Mouse (Mus musculus): ENCODE measurements around the gene Zfp11. TPM values are rescaled to one million over a fixed set of nuclear protein-coding genes. Genes with fewer than 3 reads are reported as not detected.

Zfp11 gene
- 0.61 and 0.73 TPM in 2 replicates for polyA plus RNA-seq (2012; rRNA removed)

DNA sequence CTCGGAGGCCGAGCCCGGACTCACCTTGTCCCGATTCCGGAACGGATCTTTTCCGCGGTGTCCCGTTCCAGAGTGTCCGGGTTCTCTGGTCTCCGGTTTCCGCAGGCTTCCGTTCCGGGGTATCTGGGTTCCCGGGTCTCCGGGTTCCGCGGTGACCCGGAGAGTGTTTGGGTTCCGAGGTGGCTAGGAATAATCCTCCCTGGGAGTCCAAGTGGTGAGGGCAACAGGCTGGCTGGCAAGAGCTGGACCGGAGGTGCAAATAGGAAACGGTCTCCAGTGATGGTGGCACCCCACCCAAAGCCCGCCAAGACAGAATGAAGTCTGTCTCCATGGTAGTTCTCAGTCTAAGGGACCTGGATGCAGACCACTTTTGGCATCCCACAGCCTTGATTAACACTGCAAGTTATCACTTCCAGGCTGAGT lies at the start of gene Zfp11:
Gene Zfp11, minus strand, starts transcription at position 64 of the 423 bp plus-strand sequence.
- Histone ChIP-seq H3K27me3 (ENCODE audit: control insufficient read depth, insufficient read depth, low read length) (no peaks in the 10 kb centered on the region), H3K36me3 (ENCODE audit: control insufficient read depth, insufficient read depth, low read length) (no peaks in the 10 kb centered on the region), H3K4me3 (ENCODE audit: extremely low read depth, insufficient read depth, insufficient read length) (peak within 1 kb of the TSS; percentile 77), H3K27ac (ENCODE audit: insufficient read depth, low read length) (no peak within 1 kb of the TSS), H3K4me1 (ENCODE audit: control insufficient read depth, insufficient read depth, insufficient read length) (no peaks in the 10 kb centered on the region)
- peak; percentile 22 to 35 for DNase-seq (ENCODE audit: low read depth in 1 of 2, low spot score in 2 of 2)
- no peak for TF ChIP-seq CTCF (IDR thresholded peaks at IDR 0.05; ENCODE audit: extremely low read depth, insufficient read depth, insufficient read length, insufficient replicate concordance)
- 2% methylated on average over 23 of the region's 23 CpGs for WGBS

DNA sequence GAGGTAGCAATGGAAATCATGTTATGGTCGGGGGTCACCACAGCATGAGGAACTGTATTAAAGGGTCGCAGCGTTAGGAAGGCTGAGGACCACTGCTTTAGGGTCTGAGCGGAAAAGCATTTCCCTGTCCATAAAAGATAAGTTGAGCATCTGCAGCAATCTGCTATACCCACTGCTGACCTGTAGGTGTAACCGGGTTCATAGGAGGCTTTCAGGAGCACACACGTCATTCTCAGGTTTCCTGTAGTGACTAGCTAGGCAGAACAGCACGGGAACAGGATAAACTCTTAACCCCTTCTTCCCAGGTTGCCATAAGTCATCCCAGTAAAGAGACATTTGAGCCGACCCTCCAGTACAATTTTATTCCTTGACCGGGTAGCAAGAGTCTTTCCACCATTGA lies 47.1 kb upstream of the Zfp11 start:
- TF ChIP-seq POLR2A (IDR thresholded peaks at IDR 0.05; ENCODE audit: low read depth, low read length) (no peak), CTCF (IDR thresholded peaks at IDR 0.05; ENCODE audit: extremely low read depth, insufficient read depth, insufficient read length, insufficient replicate concordance) (no peak)
- WGBS, result 82% methylated on average over 9 of the region's 9 CpGs
- no peak overlapping the region for H3K4me3 ChIP-seq (ENCODE audit: extremely low read depth, insufficient read depth, insufficient read length)
- DNase-seq (ENCODE audit: low read depth in 1 of 2, low spot score in 2 of 2), result no peak
- H3K4me1 ChIP-seq (ENCODE audit: control insufficient read depth, insufficient read depth, insufficient read length), result no peaks in the 10 kb centered on the region
- H3K27ac ChIP-seq (ENCODE audit: insufficient read depth, low read length), result no peak overlapping the region
- H3K36me3 ChIP-seq (ENCODE audit: control insufficient read depth, insufficient read depth, low read length), result peaks cover 12% of the 10 kb centered on the region
- H3K27me3 ChIP-seq (ENCODE audit: control insufficient read depth, insufficient read depth, low read length), result no peaks in the 10 kb centered on the region

DNA sequence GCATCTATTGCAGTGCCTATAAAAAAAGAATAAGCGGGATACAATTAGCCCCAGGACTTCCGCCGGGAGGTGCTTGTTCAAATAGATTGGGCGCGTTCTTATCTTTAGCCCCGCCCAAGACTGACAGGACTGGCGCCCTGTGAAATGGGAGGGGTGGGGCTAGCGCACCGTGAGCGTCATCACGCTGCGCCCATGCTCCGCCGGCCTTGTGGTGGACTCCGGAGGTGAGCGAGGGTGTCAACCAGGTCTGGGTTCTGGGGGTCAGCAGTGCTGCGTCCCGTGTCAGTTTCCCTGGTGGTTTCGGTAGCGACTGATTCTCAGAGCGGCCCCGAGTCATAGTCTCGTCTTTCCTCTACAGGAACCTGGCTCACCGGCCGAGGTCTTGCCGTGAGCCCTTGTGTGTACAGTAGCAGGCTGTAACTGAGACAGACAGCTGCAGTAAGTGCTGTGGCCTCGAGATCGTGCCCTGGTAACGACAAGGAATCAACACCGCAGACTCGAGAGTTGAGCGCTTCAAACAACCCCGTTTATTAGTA lies 45.5 kb upstream of the Zfp11 start, which contains the start of gene Mrps17:
Gene Mrps17, plus strand, starts transcription at position 172 of the 536 bp plus-strand sequence.
- Histone ChIP-seq H3K36me3 (ENCODE audit: control insufficient read depth, insufficient read depth, low read length) (peaks cover 12% of the 10 kb centered on the region), H3K27me3 (ENCODE audit: control insufficient read depth, insufficient read depth, low read length) (no peaks in the 10 kb centered on the region), H3K27ac (ENCODE audit: insufficient read depth, low read length) (peak within 1 kb of the TSS; percentile 22), H3K4me3 (ENCODE audit: extremely low read depth, insufficient read depth, insufficient read length) (peak within 1 kb of the TSS; percentile 74), H3K4me1 (ENCODE audit: control insufficient read depth, insufficient read depth, insufficient read length) (no peaks in the 10 kb centered on the region)
- peak; percentile 82 for TF ChIP-seq POLR2A (IDR thresholded peaks at IDR 0.05; ENCODE audit: low read depth, low read length)
- no peak for TF ChIP-seq CTCF (IDR thresholded peaks at IDR 0.05; ENCODE audit: extremely low read depth, insufficient read depth, insufficient read length, insufficient replicate concordance)
- under 1% methylated on average over 33 of the region's 33 CpGs for WGBS
- peak; percentile 79 to 91 for DNase-seq (ENCODE audit: low read depth in 1 of 2, low spot score in 2 of 2)

DNA sequence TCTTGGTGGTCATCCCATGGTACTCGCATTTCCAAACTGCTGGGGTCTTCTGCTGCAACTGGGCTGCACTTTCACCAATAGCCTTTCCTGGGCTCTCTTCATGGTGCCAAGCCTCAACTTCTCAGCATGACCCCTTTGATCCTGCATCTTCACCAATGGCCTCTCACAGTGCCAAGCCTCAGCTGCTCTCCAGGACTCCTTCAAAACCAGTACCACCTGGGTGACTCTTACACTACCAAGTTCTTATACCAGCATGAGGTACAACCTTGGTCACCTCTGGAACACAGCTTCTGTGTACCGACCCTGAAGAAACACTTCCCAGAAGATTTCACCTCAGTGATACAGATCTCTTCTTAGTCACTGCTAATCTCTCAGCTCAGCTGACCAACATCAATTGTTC lies 38.5 kb upstream of the Zfp11 start, which contains the start of gene Sept14:
Gene Sept14, minus strand, starts transcription at position 101 of the 400 bp plus-strand sequence.
- no peaks in the 10 kb centered on the region for H3K27me3 ChIP-seq (ENCODE audit: control insufficient read depth, insufficient read depth, low read length)
- H3K36me3 ChIP-seq (ENCODE audit: control insufficient read depth, insufficient read depth, low read length), result no peaks in the 10 kb centered on the region
- no peaks in the 10 kb centered on the region for H3K4me1 ChIP-seq (ENCODE audit: control insufficient read depth, insufficient read depth, insufficient read length)
- no peak for DNase-seq (ENCODE audit: low read depth in 1 of 2, low spot score in 2 of 2)
- no peak within 1 kb of the TSS for H3K27ac ChIP-seq (ENCODE audit: insufficient read depth, low read length)
- no peak within 1 kb of the TSS for H3K4me3 ChIP-seq (ENCODE audit: extremely low read depth, insufficient read depth, insufficient read length)
- 65% methylated on average over 2 of the region's 2 CpGs for WGBS
- TF ChIP-seq CTCF (IDR thresholded peaks at IDR 0.05; ENCODE audit: extremely low read depth, insufficient read depth, insufficient read length, insufficient replicate concordance), result no peak
- no peak for TF ChIP-seq POLR2A (IDR thresholded peaks at IDR 0.05; ENCODE audit: low read depth, low read length)

DNA sequence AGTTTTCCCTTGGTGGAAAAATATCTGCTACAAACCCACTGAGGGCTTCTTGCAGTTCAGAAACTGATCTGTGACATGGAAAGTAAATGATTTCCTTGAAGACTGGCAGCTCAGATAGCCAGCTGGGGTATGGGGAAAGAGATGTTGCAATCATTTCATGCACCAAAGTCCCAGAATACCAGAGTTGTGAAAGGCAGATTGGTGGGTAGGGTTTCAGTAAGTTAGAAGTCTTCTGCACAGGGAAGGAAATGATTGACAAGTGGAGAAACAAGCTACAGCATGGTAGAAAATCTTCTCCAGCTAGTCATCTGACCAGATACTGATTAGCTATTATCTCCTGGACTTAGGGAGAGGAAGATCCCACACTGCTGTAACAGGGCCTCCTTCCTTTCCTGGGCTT lies 33.5 kb upstream of the Zfp11 start:
- no peak overlapping the region for H3K27ac ChIP-seq (ENCODE audit: insufficient read depth, low read length)
- no peak overlapping the region for H3K4me3 ChIP-seq (ENCODE audit: extremely low read depth, insufficient read depth, insufficient read length)
- no peak for TF ChIP-seq POLR2A (IDR thresholded peaks at IDR 0.05; ENCODE audit: low read depth, low read length)
- TF ChIP-seq CTCF (IDR thresholded peaks at IDR 0.05; ENCODE audit: extremely low read depth, insufficient read depth, insufficient read length, insufficient replicate concordance), result no peak
- DNase-seq (ENCODE audit: low read depth in 1 of 2, low spot score in 2 of 2), result no peak
- no peaks in the 10 kb centered on the region for H3K36me3 ChIP-seq (ENCODE audit: control insufficient read depth, insufficient read depth, low read length)
- H3K27me3 ChIP-seq (ENCODE audit: control insufficient read depth, insufficient read depth, low read length), result no peaks in the 10 kb centered on the region
- H3K4me1 ChIP-seq (ENCODE audit: control insufficient read depth, insufficient read depth, insufficient read length), result no peaks in the 10 kb centered on the region

DNA sequence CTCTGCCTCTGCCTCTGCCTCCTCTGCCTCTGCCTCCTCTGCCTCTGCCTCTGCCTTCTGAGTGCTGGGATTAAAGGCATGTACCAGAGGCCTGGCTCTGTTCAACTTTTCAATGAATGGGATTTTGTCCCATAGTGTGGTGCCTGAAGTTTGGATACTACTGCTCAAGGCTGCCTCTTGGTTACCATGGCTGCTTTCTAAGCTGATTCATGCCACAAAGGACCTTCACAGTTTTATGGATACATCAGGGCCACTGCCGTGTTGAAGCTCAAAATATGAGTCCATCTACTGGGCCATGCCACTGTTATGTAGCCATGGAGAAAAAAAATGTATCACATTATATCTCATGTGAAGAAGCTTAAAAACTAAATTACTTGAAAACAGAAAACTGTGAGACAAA lies 31.8 kb upstream of the Zfp11 start:
- Histone ChIP-seq H3K36me3 (ENCODE audit: control insufficient read depth, insufficient read depth, low read length) (no peaks in the 10 kb centered on the region), H3K27ac (ENCODE audit: insufficient read depth, low read length) (no peak overlapping the region), H3K4me3 (ENCODE audit: extremely low read depth, insufficient read depth, insufficient read length) (no peak overlapping the region), H3K27me3 (ENCODE audit: control insufficient read depth, insufficient read depth, low read length) (no peaks in the 10 kb centered on the region), H3K4me1 (ENCODE audit: control insufficient read depth, insufficient read depth, insufficient read length) (no peaks in the 10 kb centered on the region)
- WGBS, result 83% methylated on average over 1 of the region's 1 CpGs
- TF ChIP-seq CTCF (IDR thresholded peaks at IDR 0.05; ENCODE audit: extremely low read depth, insufficient read depth, insufficient read length, insufficient replicate concordance), result no peak
- no peak for TF ChIP-seq POLR2A (IDR thresholded peaks at IDR 0.05; ENCODE audit: low read depth, low read length)
- DNase-seq (ENCODE audit: low read depth in 1 of 2, low spot score in 2 of 2), result no peak

DNA sequence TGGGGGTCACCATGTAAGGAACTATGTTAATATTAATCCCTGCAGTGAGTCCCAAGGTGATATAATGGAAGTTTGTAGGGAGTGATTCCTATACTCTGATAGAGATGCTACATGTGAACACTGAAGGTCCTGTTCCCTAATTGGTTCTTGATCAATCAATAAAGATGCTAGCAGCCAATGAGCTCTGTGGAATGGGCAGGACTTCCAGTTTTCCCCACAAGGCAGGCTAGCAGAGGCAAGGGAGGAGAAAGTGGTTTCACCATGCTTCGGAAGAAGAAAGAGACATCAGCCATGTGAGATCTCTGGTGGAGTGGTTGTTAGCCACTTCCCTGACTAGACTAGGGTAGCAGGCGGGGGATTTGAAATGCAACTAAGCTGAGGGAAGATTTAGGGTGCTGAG lies 30.6 kb upstream of the Zfp11 start:
- no peaks in the 10 kb centered on the region for H3K4me1 ChIP-seq (ENCODE audit: control insufficient read depth, insufficient read depth, insufficient read length)

More for the DNA sequence above, 30.6 kb upstream of the Zfp11 start:
- no peak overlapping the region for H3K4me3 ChIP-seq (ENCODE audit: extremely low read depth, insufficient read depth, insufficient read length)
- WGBS, result 43% methylated on average over 2 of the region's 2 CpGs
- TF ChIP-seq POLR2A (IDR thresholded peaks at IDR 0.05; ENCODE audit: low read depth, low read length), result no peak
- TF ChIP-seq CTCF (IDR thresholded peaks at IDR 0.05; ENCODE audit: extremely low read depth, insufficient read depth, insufficient read length, insufficient replicate concordance), result no peak
- H3K36me3 ChIP-seq (ENCODE audit: control insufficient read depth, insufficient read depth, low read length), result no peaks in the 10 kb centered on the region
- no peaks in the 10 kb centered on the region for H3K27me3 ChIP-seq (ENCODE audit: control insufficient read depth, insufficient read depth, low read length)
- DNase-seq (ENCODE audit: low read depth in 1 of 2, low spot score in 2 of 2), result no peak
- no peak overlapping the region for H3K27ac ChIP-seq (ENCODE audit: insufficient read depth, low read length)
